Mouse (Mus musculus): Measurements from ENCODE around the gene Tmub2. TPM values are rescaled to one million over a fixed set of nuclear protein-coding genes. Genes with fewer than 3 reads are reported as not detected.

Gene Tmub2
- total RNA-seq, 2 experiments from 2014 or later = 36.6 to 41.1 TPM

DNA sequence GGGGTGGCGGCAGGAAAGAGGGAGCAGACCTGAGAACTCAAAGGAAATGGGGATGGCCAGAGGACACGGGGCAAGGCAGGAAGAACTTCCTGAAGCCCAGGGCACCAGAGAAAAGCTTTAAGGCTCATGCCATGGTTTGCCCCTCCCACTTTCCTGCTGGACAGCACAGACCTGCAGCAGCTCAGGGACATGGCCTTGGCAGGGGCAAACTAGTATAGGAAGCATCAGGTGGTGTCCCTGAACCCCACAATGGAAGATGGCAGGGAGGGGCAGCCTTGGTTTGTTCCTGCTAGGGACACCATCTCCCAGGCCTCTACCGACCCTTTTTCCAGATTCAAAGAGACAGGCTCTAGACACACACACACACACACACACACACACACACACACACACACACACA lies 20.6 kb downstream of the Tmub2 start:
- no peak for DNase-seq

DNA sequence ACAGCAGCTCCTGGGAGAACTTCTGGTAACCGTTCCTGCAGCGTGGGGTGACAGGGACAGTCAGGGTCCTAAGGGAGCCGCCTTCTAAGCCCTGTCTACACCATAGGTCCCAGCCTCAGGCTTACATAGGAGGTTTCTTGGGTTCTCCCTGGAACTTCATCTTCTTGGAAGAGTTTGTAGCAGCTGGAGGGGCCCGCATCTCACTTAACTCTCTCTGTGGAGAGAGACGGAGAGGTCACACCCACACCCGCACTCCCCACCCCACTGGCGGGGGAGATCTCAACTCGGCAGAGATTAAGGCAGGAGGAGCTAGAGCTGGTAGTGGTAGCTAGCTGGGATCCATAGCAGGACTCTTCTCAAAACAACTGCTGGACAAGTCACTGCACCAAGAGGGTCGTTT lies 23.4 kb downstream of the Tmub2 start:
- no peak for DNase-seq

DNA sequence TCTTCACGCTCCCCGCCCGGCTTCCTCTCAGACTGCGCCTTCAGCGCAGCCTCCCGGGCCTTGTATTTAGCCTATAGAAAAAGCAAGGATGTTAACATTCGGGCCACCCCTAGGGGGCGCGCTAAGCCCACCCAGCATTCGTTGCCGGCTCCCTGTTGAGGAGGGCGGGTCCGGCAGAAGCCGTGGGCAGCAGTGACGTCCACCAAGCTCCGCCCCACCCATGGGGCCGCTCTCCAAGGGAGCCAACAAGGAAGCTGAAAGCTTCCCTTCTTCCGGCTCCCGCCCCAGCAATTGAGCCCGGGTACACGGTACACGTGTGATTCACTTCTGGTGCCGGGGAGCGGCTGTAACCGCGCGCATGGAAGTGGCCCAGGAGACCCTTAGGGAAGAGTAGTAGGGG lies 24.2 kb downstream of the Tmub2 start:
- peak; percentile 99 for DNase-seq

DNA sequence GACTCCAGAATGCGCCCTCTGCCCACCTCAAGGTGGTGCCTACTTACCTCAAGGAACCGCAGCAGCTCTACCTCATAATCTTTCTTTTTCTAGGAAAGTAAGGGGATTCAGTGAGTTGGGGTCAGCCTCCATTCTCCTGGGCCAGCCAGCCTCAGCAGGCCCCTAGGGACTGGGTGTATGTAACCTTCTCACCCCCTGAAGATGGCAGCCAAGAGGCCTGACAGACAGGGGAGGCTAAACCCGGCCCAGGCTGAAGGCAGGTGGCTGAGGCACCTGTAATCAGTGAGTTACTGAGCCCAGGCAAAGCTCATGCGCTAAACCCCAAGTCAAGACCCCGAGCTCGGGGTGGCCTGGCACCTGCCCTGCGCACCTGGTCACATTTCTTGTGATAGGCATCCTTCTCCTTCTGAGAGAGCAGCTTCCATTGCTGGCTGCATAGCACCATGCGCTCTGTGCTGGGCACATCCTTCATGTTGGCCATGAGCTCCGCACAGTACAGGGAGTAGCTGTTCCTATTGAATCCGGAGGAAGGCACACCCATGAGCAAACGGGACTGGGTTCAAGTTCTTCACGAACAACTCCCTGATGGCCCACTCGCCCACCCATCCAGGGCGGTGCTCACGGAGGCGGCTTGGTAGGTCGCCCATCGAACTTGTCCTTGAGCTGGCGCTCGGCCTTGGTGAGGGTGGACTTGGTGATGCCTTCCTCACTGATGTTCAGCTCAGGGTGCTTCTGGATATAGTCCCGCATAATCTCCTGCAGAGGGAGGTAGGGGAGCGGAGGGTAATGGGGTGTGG lies 25.3 kb downstream of the Tmub2 start:
- DNase-seq = no peak

DNA sequence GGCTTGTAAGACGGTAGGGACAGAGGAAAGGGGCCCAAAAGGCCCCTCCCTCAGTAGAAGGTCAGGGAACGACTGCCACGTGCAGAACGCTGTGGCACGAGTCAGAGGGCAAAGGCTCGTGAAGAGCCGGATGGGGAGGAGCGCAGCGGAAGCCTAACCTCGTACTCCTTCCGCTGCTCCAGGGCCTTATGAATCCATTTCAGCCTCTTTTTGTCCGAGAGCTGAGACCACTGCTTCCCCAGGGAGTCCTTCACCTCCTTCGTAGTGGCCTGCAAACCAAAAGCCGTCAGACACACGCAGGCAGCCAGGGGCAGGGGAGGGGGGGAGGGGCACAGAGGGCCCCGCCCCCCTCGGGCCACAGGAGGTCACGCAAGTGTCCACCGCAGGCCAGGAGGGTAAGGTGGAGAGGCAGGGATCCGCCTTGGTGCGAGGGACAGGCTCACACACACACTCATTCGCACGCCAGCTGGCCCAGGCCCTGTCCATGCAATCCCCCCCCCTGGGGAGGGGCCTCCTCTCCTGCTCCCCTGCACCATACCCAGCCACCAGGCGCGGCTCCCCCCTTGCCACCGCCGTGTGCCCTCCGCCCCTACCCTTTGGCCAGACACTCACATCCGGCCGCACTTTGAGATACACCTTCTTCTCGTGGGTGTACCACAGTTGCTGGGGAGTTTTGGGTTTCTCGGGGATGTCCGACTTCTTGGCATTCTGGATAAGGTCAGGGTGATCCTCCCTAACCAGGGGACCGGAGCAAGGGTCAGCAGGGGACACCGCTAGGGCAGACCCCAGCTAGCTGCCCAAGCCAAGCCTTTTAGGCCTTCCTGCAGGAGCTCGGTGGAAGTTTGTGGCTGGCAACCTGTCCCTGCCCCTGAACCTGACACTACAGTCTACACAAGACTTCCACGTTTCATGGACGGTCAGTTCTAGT lies 26.3 kb downstream of the Tmub2 start:
- no peak for DNase-seq

DNA sequence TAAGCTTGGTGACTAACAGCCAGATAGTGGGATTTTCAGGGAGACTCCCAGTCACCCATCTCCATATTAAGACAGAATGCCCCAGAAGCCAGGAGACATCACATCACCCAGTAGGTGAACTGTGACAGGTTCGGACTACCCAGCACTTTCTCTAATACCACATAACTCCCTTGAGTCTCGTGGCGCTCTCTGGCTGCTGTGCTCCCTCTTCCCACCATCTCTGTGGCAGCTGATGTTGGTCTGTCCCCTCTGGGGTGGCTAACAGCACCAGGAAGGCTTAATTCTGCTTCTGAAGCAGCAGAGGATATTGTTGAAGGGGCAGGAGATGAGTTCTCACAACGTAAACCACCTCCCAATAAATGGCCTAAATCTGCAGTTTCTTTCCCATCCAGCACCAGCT lies 27.2 kb downstream of the Tmub2 start:
- DNase-seq = no peak

DNA sequence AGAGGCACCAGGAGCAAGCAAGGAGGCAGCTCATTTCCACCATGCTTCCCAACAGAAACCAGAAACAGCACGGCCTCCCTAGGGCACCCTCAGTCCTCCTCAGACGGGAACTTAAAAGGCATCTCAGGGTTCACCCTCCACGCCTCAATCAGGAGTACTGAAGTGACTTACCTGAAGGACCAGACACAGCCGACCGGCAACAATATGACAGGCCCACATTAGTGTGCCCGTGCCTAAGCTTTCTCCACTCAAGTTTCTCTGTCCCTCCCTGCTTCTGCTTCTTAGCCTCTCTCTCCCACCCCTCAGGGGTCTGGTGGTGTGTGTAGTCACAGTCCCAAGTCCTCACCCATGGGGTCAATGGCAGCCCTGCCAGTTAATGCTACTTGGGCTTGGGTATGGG lies 27.9 kb downstream of the Tmub2 start:
- DNase-seq = no peak

DNA sequence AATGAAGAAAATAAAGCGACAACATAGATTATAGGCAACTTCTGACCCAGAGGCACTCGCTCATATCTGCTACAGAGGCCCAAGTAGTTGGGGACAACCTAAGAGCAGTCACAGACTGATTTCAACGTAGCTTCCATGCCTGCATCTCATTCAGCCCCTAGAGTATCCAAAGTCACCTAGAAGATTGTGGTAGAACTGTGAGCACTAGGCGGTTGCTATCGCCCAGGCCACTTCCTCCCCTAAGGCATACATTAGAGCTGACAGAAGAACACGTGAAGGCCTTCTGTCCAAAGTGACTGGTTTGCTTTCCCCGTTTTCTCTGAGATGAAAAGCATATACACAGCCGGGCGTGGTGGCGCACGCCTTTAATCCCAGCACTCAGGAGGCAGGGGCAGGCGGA lies 29.6 kb downstream of the Tmub2 start:
- no peak for DNase-seq

DNA sequence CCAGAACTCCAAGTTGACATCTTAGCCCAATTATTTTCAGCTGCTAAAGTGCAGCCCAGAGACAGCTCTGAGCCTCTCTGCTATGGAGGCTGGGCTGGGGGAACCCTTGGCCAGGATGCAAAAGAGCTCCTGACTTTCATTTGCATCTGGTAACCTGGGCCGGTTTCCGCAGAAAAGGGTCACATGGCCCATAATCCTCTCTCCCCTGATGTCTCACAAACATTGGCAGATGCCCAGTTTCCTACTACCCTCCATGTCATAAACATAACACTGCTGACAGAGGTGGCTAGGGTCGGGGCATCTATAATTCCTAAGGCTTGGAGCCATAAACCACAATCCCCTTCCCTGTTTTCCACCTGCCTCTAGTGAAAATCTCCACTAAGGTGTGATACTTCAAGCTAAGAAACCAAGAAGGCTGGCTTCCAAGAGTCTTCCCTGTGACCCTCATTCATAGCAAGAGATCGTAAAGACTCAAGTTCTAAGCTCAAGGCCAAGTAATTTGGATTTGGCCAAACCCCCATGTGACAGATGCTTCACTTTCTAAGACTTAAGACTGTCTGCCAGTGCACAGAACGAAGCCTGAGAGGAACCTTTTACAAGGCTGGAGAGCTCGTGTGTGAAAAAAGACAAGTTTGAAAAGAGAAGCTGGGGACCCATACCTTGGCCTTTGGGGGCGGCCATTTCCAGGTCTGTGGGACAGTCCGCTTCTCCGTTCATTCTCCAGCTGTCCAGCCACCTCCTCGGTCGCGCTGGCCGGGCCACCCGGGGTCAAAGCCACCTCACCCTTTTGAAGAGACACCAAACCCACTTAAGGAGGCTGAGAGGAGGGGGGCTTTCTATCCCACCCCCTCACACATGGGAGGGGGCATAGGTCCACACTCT lies 31.2 kb downstream of the Tmub2 start:
- no peak for DNase-seq

DNA sequence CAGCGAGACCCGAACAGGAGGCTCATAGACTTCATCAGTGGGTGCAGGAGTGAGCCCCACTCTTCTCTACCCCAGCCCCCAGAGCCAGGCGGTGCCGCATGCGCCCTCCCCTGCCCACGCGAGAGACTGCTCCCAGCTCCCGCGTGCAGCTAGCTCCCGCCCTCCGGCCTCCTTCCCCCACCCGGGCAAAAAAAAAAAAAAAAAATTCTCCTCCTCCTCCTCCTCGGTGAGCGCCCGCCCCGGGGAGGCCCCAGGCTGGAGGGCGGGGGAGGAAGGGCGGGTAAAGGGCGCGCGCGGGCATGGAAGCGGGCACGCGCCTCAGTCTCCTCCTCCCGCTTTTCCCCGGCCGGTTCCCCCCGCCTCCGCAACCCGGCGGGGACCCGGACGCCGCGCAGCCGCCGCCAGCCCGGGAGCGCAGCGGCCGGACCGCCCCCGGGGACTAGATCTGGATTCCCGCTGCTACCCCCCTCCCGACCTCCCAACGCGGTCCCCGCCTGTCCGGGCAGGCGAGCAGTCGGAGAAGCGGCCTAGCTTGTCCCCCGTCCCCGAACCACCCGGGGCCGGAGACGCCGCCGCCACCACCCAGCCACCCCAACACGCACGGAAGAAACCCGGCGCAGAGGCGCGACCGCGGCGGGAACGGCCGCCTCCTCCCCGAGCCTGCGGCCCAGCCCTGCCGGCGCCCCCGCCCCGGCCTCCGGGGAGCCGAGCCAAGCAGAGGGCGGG lies 32.0 kb downstream of the Tmub2 start:
- DNase-seq = peak; percentile 96

DNA sequence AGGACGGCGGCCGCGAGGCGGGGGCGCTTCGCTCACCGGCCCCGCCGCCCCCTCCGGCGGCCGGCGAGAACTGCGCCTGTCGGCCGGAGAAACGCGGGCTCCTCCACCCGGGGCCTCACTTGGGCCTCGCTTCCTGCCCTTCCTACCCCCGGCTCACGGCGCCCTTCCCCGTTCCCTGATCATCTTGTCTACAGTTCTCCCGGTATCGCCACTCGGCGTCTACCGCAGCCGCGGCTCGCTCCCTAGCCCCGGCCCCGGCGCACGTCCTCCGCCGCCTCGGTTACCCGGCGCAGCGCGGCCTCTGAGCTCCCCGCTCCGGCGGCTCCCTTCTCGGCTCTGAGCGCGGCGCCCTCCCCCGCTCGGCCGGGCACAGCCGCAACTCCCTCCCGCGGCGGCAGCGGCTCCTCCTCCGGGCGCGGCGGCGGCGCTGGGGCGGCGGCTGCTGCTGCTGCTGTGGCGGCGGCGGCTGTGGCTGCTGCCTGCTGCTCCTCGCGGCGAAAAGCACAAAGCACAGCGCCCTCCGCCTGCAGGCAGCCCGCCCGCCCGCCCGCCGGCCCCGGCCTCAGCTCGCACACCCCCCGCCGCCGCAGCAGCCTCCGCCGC lies 32.7 kb downstream of the Tmub2 start:
- peak; percentile 69 for DNase-seq

DNA sequence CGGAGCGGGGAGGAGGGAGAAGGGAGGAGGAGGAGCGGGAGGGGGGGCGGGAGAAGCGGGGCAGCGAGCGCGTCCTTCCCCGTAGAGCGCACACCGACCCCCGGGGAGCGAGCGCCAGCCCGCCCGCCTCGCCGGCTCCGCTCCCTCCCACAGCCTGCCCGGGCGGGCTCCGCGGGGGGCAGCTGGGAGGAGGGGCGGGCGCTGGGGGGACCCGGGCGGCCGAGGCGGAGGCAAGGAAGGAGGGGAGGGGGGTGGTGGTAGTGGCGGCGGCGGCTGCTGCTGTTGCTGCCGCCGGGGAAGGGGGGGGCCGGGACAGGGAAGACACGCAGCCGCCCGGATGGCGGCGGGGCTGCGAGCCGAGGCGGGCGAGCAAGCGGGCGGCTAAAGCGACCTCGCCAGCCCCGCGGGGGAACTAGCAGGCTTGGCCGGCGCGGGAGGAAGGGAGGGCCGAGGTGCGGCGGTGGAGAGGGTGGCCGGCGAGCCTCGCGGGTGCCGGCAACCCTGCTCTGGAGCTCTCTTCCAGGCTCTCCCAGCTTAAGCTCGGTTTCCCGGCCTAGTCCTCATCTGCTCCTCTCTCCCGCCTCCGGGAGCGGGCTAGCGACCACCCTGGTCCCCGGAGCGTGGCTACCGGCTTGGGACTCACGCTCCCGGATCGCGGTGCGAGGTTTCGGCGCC lies 33.3 kb downstream of the Tmub2 start:
- DNase-seq = peak; percentile 87

DNA sequence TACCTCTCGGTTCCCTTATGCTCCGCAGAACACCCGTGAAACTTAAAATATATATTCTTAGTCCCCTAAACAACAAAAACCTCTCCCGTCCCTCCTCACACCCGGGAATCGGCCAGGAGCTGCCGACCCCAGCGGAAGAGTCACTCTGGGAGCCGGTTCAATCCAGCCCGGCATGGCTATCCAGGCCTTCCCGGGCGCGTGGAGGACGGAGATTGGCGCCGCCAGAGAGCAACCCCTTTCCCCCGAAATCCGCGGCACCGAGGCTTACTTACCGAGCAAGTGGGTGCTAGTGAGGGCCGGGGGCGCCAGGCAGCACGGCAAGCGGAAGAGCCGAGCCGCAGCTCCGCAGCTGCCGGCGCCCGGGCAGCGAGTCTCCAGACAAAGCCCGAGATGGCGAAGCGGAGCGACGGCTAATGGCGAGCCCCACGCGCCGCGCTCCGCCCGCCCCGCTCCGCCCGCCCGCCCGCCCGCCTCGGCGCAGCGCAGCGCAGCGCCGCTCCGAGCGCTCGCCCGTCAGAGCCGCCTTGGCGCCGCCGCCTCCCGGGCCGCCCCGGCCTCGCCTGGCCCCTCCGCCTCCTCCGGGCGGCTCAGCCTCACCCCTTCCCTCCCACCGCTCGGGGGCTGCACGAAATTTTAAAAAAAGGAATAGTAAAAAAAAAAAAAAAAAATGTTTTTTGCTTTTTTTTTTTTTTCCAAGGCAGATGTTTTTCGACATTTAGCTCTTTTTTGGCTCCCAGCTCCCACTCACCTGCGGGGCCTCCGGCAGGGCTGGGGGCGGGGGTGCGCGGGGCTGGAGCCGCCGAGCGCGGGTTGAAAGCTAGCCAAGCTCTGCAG lies 34.1 kb downstream of the Tmub2 start:
- peak; percentile 71 for DNase-seq

DNA sequence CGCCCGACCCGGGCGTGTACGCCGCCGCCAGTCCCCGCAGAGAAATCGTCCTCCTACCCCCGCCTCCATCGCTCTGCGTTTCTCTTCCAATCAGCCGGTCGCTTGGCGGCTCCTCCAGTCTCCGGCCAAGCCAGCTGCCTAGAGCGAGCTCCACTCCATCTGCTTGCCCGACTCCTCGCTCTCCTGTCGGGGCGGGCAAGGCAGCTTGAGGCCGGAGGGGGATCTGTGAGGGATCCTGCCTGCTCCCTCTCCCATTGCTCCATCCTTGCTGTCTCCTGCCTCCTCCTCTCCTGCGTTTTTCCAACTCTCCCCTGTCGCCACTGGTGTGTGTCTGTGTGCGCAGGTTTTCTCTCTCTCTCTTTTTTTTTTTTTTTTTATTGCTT lies 34.7 kb downstream of the Tmub2 start, which contains the start of gene Ubtf:
Gene Ubtf, minus strand, starts transcription at position 333 of the 383 bp plus-strand sequence.
- peak; percentile 88 for DNase-seq

DNA sequence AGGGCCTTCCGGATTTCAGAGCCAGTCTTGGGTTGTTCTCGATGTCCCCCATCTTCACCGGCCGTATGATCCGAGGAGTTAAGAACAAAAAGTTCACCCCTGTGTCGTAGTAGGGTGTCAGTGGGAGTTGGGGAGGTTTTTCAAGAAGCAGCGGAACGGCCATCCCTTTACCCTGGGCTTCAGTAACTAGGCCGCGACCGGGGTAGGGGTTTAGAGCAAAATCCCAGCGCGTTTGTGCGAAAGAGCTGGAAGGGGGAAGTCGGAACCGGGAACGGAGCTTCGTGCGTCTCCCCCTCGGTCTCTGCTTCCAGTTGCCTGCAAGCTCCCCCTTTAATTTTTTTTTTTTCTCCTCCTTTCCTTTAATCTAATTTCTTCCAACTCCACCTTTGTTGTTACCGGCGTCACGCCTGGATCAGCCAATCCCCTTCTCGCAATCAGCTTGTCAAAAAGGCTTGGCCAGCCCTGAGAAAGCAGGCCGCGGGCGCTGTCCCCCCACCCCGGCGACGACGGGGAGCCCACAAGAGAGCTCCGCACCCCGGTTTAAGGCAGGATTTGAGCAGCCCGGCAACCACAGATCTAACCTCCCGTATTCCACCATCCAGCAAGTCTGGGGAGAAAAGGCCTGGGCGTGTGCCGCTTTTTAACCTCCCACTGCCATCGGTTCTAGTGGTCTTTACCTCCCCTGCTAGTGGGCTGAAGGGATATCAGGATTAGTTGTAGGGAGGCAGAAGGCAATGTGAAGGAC lies 35.4 kb downstream of the Tmub2 start:
- peak; percentile 93 for DNase-seq

DNA sequence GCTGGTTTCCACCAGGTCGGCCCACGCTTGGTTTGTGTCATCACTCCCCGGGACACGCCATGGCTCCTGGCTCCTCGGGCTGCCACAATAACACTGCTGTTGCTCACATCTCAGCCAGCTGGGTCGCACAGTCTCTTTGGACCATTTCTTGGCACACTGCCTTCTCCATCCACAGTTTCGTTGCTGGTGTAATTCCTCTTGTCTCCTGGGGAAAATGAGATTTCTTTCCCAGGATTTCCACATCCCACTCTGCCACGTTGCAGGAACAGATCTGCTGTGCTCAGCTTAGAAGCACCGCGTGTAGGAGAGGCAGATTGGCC lies 35.9 kb downstream of the Tmub2 start:
- DNase-seq = peak; percentile 85

DNA sequence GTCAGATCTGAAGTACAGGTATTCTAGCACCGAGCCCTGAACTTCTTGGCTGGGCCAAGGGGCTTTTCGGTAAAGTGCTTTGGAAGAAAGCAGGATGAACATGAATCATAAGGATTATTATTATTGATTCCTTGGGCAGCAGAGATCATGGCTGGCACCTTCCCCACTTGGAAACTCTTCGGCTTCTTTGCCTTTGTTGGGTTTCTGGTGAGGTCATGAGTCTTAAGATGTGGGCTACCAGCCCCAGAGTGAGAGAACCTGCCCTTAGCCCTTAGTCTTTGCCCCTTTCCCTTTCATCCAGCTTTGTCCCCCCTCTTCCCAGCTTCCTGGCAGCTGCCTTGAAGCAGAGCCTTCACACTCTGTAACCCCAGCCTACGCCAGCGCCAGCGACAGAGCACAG lies 37.2 kb downstream of the Tmub2 start:
- no peak for DNase-seq

DNA sequence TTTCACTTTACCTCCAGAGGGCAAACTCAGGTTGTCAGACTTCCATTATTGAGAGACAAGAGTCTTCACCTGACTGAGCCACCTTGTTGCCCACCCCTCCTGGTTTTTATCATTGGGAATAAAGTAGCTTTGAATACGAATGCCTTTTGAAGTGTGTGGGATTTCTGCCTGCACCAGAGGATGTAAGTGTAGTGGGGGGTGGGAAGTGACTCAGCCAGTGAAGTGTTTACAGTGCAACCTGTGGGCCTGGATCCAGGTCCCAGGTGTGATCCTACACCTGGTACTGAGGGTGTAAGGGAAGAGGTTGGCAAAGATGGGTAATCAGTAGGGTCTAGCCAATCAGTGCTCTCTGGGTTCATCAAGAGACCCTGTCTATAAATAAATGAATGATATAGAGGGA lies 38.8 kb downstream of the Tmub2 start:
- no peak for DNase-seq

DNA sequence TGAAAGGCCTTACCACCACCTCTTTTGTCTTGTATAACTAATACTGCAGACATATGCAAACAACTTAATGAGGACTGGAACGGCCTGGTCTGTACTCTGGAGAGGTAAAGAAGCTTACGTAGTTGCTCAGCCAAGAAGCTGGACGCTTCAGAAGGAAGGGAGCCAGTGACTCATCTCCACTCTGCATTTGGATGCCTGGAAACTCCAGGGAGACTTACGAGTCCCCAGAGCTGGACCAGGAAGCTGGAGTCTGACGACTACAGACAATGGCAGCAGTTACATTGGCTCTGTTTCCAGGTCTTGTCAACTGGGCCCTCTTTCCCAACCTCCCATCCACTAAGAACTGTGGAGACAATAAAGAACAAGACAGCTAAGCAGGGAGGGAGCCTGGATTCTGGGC lies 42.5 kb downstream of the Tmub2 start:
- DNase-seq = no peak

Measured in adrenal gland, postnatal 10 days (tissue).